ENCODE assay signal across 1 mouse cellular context in genomic region chr16:18343778-18344177, GRCm38 (mm10).
A peak's percentile ranks its signal among the peaks of the same experiment; 100 is the strongest.
TF ChIP-seq lines count a peak whose summit lies in the region.

No protein-coding gene starts in this region.

TF ChIP-seq in MEL, 35 proteins besides CTCF, POLR2A, EP300 and RAD21 (continued from another document):
- TF ChIP-seq ZMIZ1 (IDR thresholded peaks at IDR 0.05; ENCODE audit: low read depth, low read length) (peak; percentile 60; the same call in 1 of the 2 replicates), GATA1 (IDR thresholded peaks at IDR 0.05; ENCODE audit: low read depth, low read length) (no peak; the same call in 1 of the 2 replicates), TBP (IDR thresholded peaks at IDR 0.05; ENCODE audit: low read depth, low read length) (peak; percentile 87), ZKSCAN1 (IDR thresholded peaks at IDR 0.05; ENCODE audit: low read depth, low read length) (no peak), KAT2A (conservative IDR thresholded peaks at IDR 0.05; ENCODE audit: low read depth, low read length) (no peak), NELFE (IDR thresholded peaks at IDR 0.05; ENCODE audit: low read depth, low read length) (peak; percentile 95), ZNF384 (IDR thresholded peaks at IDR 0.05; ENCODE audit: low read depth, low read length) (no peak), USF1 (IDR thresholded peaks at IDR 0.05; ENCODE audit: low read depth, low read length) (no peak), TAL1 (IDR thresholded peaks at IDR 0.05; ENCODE audit: low read length) (no peak), ZC3H11A (IDR thresholded peaks at IDR 0.05; ENCODE audit: low read depth, low read length) (no peak), ELF1 (IDR thresholded peaks at IDR 0.05; ENCODE audit: low read depth, low read length) (peak; percentile 99), SIN3A (IDR thresholded peaks at IDR 0.05; ENCODE audit: low read length) (peak; percentile 80), SMC3 (IDR thresholded peaks at IDR 0.05; ENCODE audit: low read depth, low read length) (no peak), MAX (IDR thresholded peaks at IDR 0.05; ENCODE audit: low read length) (no peak), POLR2AphosphoS5 (IDR thresholded peaks at IDR 0.05; ENCODE audit: borderline replicate concordance, low read depth, low read length) (no peak), POLR2AphosphoS2 (IDR thresholded peaks at IDR 0.05; ENCODE audit: low read length) (peak; percentile 86; the same call in 1 of the 2 replicates), CHD2 (IDR thresholded peaks at IDR 0.05; ENCODE audit: low read length) (peak; percentile 23; the same call in 1 of the 2 replicates), JUND (IDR thresholded peaks at IDR 0.05; ENCODE audit: low read depth, low read length) (no peak), ETS1 (IDR thresholded peaks at IDR 0.05; ENCODE audit: low read depth, low read length) (no peak), UBTF (IDR thresholded peaks at IDR 0.05; ENCODE audit: borderline replicate concordance, insufficient read depth, low read depth, low read length) (no peak)
